ENCODE assay signal across 10 mouse cellular contexts in the genomic region with DNA sequence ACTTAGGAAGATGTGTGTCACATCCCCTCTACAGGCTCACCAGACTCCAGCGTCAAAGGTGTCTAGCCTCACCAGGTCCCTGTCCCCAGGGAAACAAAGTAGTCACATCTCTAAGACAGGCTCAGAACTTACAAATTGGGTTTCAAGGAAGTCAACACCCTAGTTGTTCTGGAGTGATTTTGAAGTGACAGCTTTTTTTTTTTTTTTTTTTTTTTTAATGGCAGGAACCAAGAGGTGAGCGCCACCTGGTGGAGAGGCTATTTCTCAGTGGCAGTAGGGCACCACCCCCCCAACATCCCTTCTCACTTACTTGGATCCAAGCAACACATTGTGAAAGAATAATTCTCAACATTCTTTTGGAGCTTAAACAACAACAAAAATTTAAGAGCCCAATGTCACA. TPM values are rescaled to one million over a fixed set of nuclear protein-coding genes. Genes with fewer than 3 reads are reported as not detected.
A peak's percentile ranks its signal among the peaks of the same experiment; 100 is the strongest.
DNase-seq lines count a peak whose midpoint lies in the region; ATAC-seq and TF ChIP-seq lines count a peak whose summit lies in the region.
"Had no signal": no experiment of that assay in that cellular context is flagged by ENCODE, and none has a peak within 500 bp of the region (broad histone marks: within the 10 kb centered on the region; RNA-seq: fewer than 3 reads in every experiment).

No protein-coding gene starts in this region.

- no peak overlapping the region for H3K27ac ChIP-seq in forebrain, embryonic 10.5 days
- H3K27ac ChIP-seq in forebrain, embryonic 13.5 days = no peak overlapping the region
- H3K27ac ChIP-seq in layer of hippocampus, adult 2 months = no peak overlapping the region

- no peak overlapping the region for H3K4me2 ChIP-seq in forebrain, embryonic 13.5 days

- H3K4me1 ChIP-seq in forebrain, embryonic 10.5 days = no peaks in the 10 kb centered on the region
- H3K4me1 ChIP-seq in forebrain, embryonic 13.5 days = no peaks in the 10 kb centered on the region

- WGBS in forebrain, embryonic 10.5 days = 45% methylated on average over 2 of the region's 2 CpGs
- WGBS in forebrain, embryonic 13.5 days = 42% methylated on average over 2 of the region's 2 CpGs

- DNase-seq in forebrain, embryonic 10.5 days (ENCODE audit: extremely low spot score, low spot score) = peak; percentile 23
- DNase-seq in 416B (ENCODE audit: low read depth) = peak; percentile 82
- peak; percentile 84 for DNase-seq in adrenal gland, postnatal 10 days
- peak; percentile 64 for DNase-seq in gastrocnemius, adult 18-20 months (ENCODE audit: low spot score)
- peak in 1 of 2 experiments; percentile 65 for DNase-seq in layer of hippocampus, adult 2 months (ENCODE audit: low spot score in 2 of 2)
- peak; percentile 3 to 65 for DNase-seq in thymus, postnatal 10 days (ENCODE audit: low spot score in 2 of 2)

- no peak for ATAC-seq in forebrain, embryonic 13.5 days
- ATAC-seq in megakaryocyte progenitor cell, adult 5-6 weeks (replicated peaks; ENCODE audit: poor library complexity) = peak; percentile 72

- H3K27me3 ChIP-seq in forebrain, embryonic 10.5 days (ENCODE audit: poor library complexity, severe bottlenecking) = no peaks in the 10 kb centered on the region
- H3K27me3 ChIP-seq in forebrain, embryonic 13.5 days = no peaks in the 10 kb centered on the region

- H3K9me3 ChIP-seq in forebrain, embryonic 10.5 days = no peaks in the 10 kb centered on the region
- no peaks in the 10 kb centered on the region for H3K9me3 ChIP-seq in forebrain, embryonic 13.5 days (replicated peaks)

- H3K9ac ChIP-seq in forebrain, embryonic 13.5 days = no peak overlapping the region

- no peak overlapping the region for H3K4me3 ChIP-seq in forebrain, embryonic 10.5 days
- no peak overlapping the region for H3K4me3 ChIP-seq in forebrain, embryonic 13.5 days
- no peak overlapping the region for H3K4me3 ChIP-seq in layer of hippocampus, adult 2 months

- no peaks in the 10 kb centered on the region for H3K36me3 ChIP-seq in forebrain, embryonic 10.5 days (replicated peaks)
- no peaks in the 10 kb centered on the region for H3K36me3 ChIP-seq in forebrain, embryonic 13.5 days (ENCODE audit: poor library complexity, severe bottlenecking)

- peak; percentile 87 for TF ChIP-seq CTCF in layer of hippocampus, adult 2 months (conservative IDR thresholded peaks at IDR 0.05)

RNA-seq across cellular contexts. Expression of a gene that starts 59.2 kb away (rescaled TPM):
- not detected in 2 replicates for polyA plus RNA-seq in forebrain, embryonic 10.5 days (2016; fragmentation: Nextera tagmentation; extraction: Ambion mirVana)
- polyA plus RNA-seq in forebrain, embryonic 13.5 days (2015; fragmentation: Nextera tagmentation; extraction: Ambion mirVana) = not detected in 2 replicates
- not detected for total RNA-seq in adrenal gland, postnatal 10 days (2021)
- total RNA-seq in gastrocnemius, adult 18-20 months (2021) = not detected
- total RNA-seq in layer of hippocampus, adult 2 months (2021) = not detected
- total RNA-seq in megakaryocyte progenitor cell, adult 5-6 weeks (2015) = not detected in 2 replicates
- total RNA-seq in megakaryocyte progenitor cell, adult 5-6 weeks (2017) = not detected in 2 replicates
- total RNA-seq: layer of hippocampus, postnatal 36 days had no signal
- polyA plus RNA-seq: stomach, embryonic 14.5 days had no signal
